Mouse (Mus musculus) hindbrain, embryonic 16.5 days (tissue): ENCODE measurements around the gene Shank2. TPM values are rescaled to one million over a fixed set of nuclear protein-coding genes. Genes with fewer than 3 reads are reported as not detected.

Experiments used
- ATAC-seq: fragments of 200-750 bp; cut with Nextera tagmentation; 2 replicates; pipeline ENCODE4 v1.8.0; 2017; ENCODE audit warnings: moderate TSS enrichment, moderate library complexity
- H3K27ac ChIP-seq: fragments of 300-500 bp; sonication (generic); 2 replicates; pipeline ENCODE4 v1.5.1; 2014; ENCODE audit warnings: low read depth, mild to moderate bottlenecking, control low read depth, low read length, moderate library complexity
- H3K27me3 ChIP-seq: fragments of 300-500 bp; sonication (generic); replicated peaks from 2 replicates; pipeline ENCODE4 v1.6.1; 2014; ENCODE audit warnings: low read length; ENCODE audit not compliant: control insufficient read depth, insufficient read depth
- H3K36me3 ChIP-seq: fragments of 300-500 bp; sonication (generic); 2 replicates; pipeline ENCODE4 v1.6.1; 2014; ENCODE audit warnings: mild to moderate bottlenecking, low read length, moderate library complexity, mixed read lengths; ENCODE audit not compliant: control insufficient read depth, insufficient read depth
- H3K4me1 ChIP-seq: fragments of 300-500 bp; sonication (generic); 2 replicates; pipeline ENCODE4 v1.6.1; 2014; ENCODE audit warnings: low read depth, low read length; ENCODE audit not compliant: control insufficient read depth, insufficient read depth
- H3K4me2 ChIP-seq: fragments of 300-500 bp; sonication (generic); 2 replicates; pipeline ENCODE4 v1.6.1; 2014; ENCODE audit warnings: mild to moderate bottlenecking, low read length, control low read depth, moderate library complexity
- H3K4me3 ChIP-seq: fragments of 300-500 bp; sonication (generic); 2 replicates; pipeline ENCODE4 v1.5.1; 2014; ENCODE audit warnings: mild to moderate bottlenecking, low read length, control low read depth, moderate library complexity
- H3K9ac ChIP-seq: fragments of 300-500 bp; sonication (generic); 2 replicates; pipeline ENCODE4 v1.6.1; 2014; ENCODE audit warnings: low read depth, mild to moderate bottlenecking, control low read depth, low read length, moderate library complexity
- H3K9me3 ChIP-seq: fragments of 300-500 bp; sonication (generic); 2 replicates; pipeline ENCODE4 v1.6.1; 2014; ENCODE audit warnings: mild to moderate bottlenecking, low read length, moderate library complexity; ENCODE audit not compliant: control insufficient read depth
- WGBS: fragments of 180-500 bp; shearing (Covaris S2); extraction: QIAGEN DNeasy Blood & Tissue Kit; methylation state at CpG from one replicate; pipeline ENCODE4 v1.1.7; 2014; 5-methylcytosine and 5-hydroxymethylcytosine counted together
- polyA plus RNA-seq: library from polyadenylated mRNA; unstranded; fragments of >200 nt; fragmentation: Nextera tagmentation; extraction: Ambion mirVana; gene quantifications from 2 replicates; pipeline ENCODE4 v1.2.1, GENCODE M21; 2015

The Shank2 gene
- polyA plus RNA-seq, 1 experiment from 2014 or later, result 9.0 TPM

GRCm38 (mm10) chr7:144207100-144207499, 205.4 kb downstream of the Shank2 start:
- H3K9me3 ChIP-seq, result no peaks in the 10 kb centered on the region
- no peak overlapping the region for H3K4me2 ChIP-seq
- H3K36me3 ChIP-seq, result no peaks in the 10 kb centered on the region
- WGBS, result 70% methylated on average over 6 of the region's 6 CpGs
- H3K27me3 ChIP-seq, result no peaks in the 10 kb centered on the region
- H3K27ac ChIP-seq, result peak overlapping the region; percentile 27; the same call in 1 of the 2 replicates
- no peak overlapping the region for H3K9ac ChIP-seq
- no peak for ATAC-seq
- H3K4me1 ChIP-seq, result peaks cover 21% of the 10 kb centered on the region
- H3K4me3 ChIP-seq, result no peak overlapping the region

GRCm38 (mm10) chr7:144207849-144208248, 206.1 kb downstream of the Shank2 start:
- peak; percentile 86 for ATAC-seq
- Histone ChIP-seq H3K4me2 (no peak overlapping the region), H3K27ac (peak overlapping the region; percentile 40; the same call in 1 of the 2 replicates), H3K4me1 (peaks cover 16% of the 10 kb centered on the region), H3K4me3 (no peak overlapping the region), H3K9ac (no peak overlapping the region), H3K36me3 (no peaks in the 10 kb centered on the region), H3K9me3 (no peaks in the 10 kb centered on the region), H3K27me3 (no peaks in the 10 kb centered on the region)
- 14% methylated on average over 7 of the region's 7 CpGs for WGBS

DNA sequence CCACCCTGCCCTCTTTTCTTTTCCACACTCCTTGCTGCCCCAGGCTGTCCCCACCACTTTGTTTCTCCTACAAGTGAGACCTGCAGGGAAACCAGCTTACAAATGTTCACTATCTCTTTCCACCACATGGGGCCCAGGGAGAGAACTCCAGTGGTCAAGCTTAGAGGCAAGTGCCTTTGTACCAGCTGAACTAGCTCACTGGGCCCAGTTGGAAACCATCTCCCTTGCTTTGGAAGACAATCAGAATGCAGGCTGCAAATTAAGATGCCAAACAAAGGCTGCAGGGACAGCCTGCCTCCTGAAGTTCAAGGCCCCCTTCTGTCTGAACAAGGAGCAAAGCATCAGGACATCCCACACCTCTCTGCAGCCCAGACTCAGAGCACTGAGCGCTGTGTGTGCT, 206.9 kb downstream of the Shank2 start:
- peaks cover 16% of the 10 kb centered on the region for H3K4me1 ChIP-seq
- H3K27me3 ChIP-seq, result no peaks in the 10 kb centered on the region
- no peak overlapping the region for H3K4me2 ChIP-seq
- no peaks in the 10 kb centered on the region for H3K9me3 ChIP-seq
- no peak overlapping the region for H3K4me3 ChIP-seq
- no peak overlapping the region; the same call in 1 of the 2 replicates for H3K27ac ChIP-seq
- 40% methylated on average over 1 of the region's 1 CpGs for WGBS
- no peak overlapping the region for H3K9ac ChIP-seq
- no peaks in the 10 kb centered on the region for H3K36me3 ChIP-seq
- no peak for ATAC-seq

DNA sequence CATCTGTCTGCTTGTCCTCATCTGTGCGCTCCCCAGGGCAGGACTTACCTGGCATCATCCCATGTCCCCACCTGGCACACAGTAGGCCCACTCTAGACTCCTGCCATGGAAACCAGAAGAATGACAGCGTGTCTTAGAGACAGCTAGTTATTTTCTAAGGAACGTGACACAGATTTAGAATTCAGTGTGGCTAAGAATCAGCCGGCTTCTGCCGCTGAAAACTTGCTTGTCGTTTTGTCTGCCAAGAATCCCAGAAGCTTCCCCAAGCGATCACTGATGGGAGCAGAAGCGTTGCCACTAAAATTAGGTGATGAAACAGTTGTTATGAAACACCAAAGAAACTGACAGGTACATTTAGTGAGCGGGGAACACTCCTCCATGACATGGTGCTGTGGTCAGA, 208.8 kb downstream of the Shank2 start:
- peaks cover 6% of the 10 kb centered on the region for H3K4me1 ChIP-seq
- ATAC-seq, result no peak
- no peaks in the 10 kb centered on the region for H3K36me3 ChIP-seq
- H3K9me3 ChIP-seq, result no peaks in the 10 kb centered on the region
- no peak overlapping the region for H3K4me2 ChIP-seq
- no peak overlapping the region for H3K27ac ChIP-seq
- no peaks in the 10 kb centered on the region for H3K27me3 ChIP-seq
- H3K4me3 ChIP-seq, result no peak overlapping the region
- no peak overlapping the region for H3K9ac ChIP-seq
- 78% methylated on average over 9 of the region's 9 CpGs for WGBS

DNA sequence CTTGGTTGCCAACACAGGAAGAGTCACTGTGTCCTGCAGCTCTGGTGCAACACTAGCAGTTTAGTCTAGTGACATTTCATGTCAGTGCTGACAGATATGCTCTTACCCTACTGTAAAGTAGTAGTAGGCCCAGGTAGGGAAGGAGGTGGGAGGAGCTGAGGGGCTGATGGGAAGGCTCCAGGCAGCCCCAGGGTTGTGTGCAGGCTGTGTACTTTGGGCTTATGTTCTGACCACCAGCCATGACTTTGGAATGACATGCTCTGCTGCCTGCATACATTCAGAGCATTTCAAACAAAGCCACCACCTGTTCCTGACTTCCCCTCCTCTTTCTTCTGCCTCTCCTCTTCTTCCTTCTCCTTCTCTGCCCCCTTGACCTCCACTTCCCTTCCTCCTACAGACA, 211.0 kb downstream of the Shank2 start:
- ATAC-seq, result no peak
- no peak overlapping the region for H3K4me2 ChIP-seq
- no peak overlapping the region for H3K27ac ChIP-seq
- no peak overlapping the region for H3K4me3 ChIP-seq
- peaks cover 4% of the 10 kb centered on the region for H3K4me1 ChIP-seq
- no peaks in the 10 kb centered on the region for H3K27me3 ChIP-seq
- H3K9ac ChIP-seq, result no peak overlapping the region
- H3K9me3 ChIP-seq, result no peaks in the 10 kb centered on the region
- H3K36me3 ChIP-seq, result no peaks in the 10 kb centered on the region

- Histone ChIP-seq H3K4me2 (no peak overlapping the region), H3K9me3 (no peaks in the 10 kb centered on the region), H3K4me3 (no peak overlapping the region), H3K4me1 (no peaks in the 10 kb centered on the region), H3K9ac (no peak overlapping the region), H3K27me3 (no peaks in the 10 kb centered on the region), H3K36me3 (no peaks in the 10 kb centered on the region), H3K27ac (no peak overlapping the region)
- 2% methylated on average over 3 of the region's 3 CpGs for WGBS
- peak; percentile 79 for ATAC-seq
Observed at GRCm38 (mm10) chr7:144217192-144217591, 215.5 kb downstream of the Shank2 start.

DNA sequence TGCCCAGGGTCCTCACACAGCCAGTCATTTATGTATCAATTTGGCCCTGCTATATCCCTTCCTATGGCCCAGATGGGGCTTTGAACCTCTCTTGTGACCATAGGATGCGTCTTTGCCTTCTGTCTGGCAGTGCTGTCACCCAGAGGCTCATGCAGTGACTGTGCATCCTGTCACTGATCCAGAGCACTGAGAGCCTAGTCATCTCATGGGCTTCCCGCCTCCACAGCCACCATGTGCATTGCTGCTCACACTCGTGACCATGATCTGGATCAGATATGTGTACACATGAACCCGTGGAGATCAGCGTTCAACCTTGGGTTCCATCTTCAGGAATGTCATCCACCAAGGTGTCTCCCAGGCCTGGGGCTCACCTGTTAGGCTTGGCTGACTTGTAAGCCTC, 227.0 kb downstream of the Shank2 start:
- no peak overlapping the region for H3K9ac ChIP-seq
- H3K36me3 ChIP-seq, result no peaks in the 10 kb centered on the region
- no peak overlapping the region for H3K4me2 ChIP-seq
- H3K9me3 ChIP-seq, result no peaks in the 10 kb centered on the region
- peaks cover 10% of the 10 kb centered on the region for H3K4me1 ChIP-seq
- no peak overlapping the region for H3K27ac ChIP-seq
- H3K27me3 ChIP-seq, result no peaks in the 10 kb centered on the region
- H3K4me3 ChIP-seq, result no peak overlapping the region
- 91% methylated on average over 5 of the region's 5 CpGs for WGBS
- no peak for ATAC-seq

GRCm38 (mm10) chr7:144229421-144229820, 227.7 kb downstream of the Shank2 start:
- H3K9ac ChIP-seq, result no peak overlapping the region
- 86% methylated on average over 1 of the region's 1 CpGs for WGBS
- H3K4me2 ChIP-seq, result no peak overlapping the region
- ATAC-seq, result no peak
- H3K4me1 ChIP-seq, result peaks cover 10% of the 10 kb centered on the region
- no peak overlapping the region for H3K4me3 ChIP-seq
- H3K27me3 ChIP-seq, result no peaks in the 10 kb centered on the region
- H3K9me3 ChIP-seq, result no peaks in the 10 kb centered on the region
- H3K36me3 ChIP-seq, result no peaks in the 10 kb centered on the region
- H3K27ac ChIP-seq, result no peak overlapping the region

DNA sequence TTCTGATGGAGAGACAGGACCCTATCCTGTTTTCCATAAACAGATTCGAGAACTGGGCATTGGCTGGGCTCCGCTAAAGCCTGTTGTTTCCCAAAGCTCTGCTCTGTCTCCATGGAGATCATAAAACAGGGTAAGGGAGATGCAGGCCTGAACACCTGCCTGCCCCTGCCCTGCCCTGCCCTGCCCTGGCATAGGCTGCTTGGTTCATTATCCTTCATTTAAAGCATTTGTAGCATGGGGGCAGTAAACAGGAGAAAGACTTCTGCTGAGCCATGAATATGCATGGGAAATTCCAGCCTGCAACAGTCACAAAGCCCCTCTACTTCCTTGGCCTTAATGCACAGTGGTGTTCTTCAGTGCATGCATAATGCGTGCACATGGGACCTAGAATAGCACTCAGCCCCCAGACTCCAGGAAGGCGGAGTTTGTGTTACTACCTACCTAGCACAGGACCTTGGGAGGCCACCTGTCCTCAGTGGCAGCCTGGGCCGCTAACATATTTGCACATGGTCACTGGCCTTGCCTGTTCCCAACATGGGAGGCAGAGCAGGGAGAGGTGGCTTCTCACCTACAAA, 230.5 kb downstream of the Shank2 start:
- no peak overlapping the region for H3K4me3 ChIP-seq
- no peaks in the 10 kb centered on the region for H3K27me3 ChIP-seq
- no peak overlapping the region for H3K4me2 ChIP-seq
- no peaks in the 10 kb centered on the region for H3K36me3 ChIP-seq
- 33% methylated on average over 5 of the region's 5 CpGs for WGBS
- no peaks in the 10 kb centered on the region for H3K9me3 ChIP-seq
- H3K9ac ChIP-seq, result peak overlapping the region; percentile 13; the same call in 1 of the 2 replicates
- ATAC-seq, result no peak
- H3K27ac ChIP-seq, result no peak overlapping the region
- H3K4me1 ChIP-seq, result peaks cover 11% of the 10 kb centered on the region

- Histone ChIP-seq H3K9ac (no peak overlapping the region), H3K9me3 (no peaks in the 10 kb centered on the region), H3K27me3 (no peaks in the 10 kb centered on the region), H3K36me3 (no peaks in the 10 kb centered on the region), H3K4me3 (no peak overlapping the region), H3K27ac (no peak overlapping the region), H3K4me1 (peaks cover 22% of the 10 kb centered on the region), H3K4me2 (no peak overlapping the region)
- no peak for ATAC-seq
- 79% methylated on average over 8 of the region's 8 CpGs for WGBS
Observed at GRCm38 (mm10) chr7:144233479-144233878, 231.8 kb downstream of the Shank2 start.
